Mouse (Mus musculus) midbrain, embryonic 11.5 days (tissue): ENCODE results near the gene Calcoco1. TPM values are rescaled to one million over a fixed set of nuclear protein-coding genes. Genes with fewer than 3 reads are reported as not detected.

Experiments
- ATAC-seq: fragments of 200-750 bp; cut with Nextera tagmentation; 2 replicates; pipeline ENCODE4 v1.8.0; 2017; ENCODE audit warnings: moderate TSS enrichment, moderate library complexity; ENCODE audit not compliant: low FRiP score
- DNase-seq: peaks from one replicate; pipeline ENCODE4 v3.0.0; 2015; ENCODE audit warnings: low spot score; ENCODE audit errors: missing footprints
- H3K27ac ChIP-seq: fragments of 300-500 bp; sonication (generic); 2 replicates; pipeline ENCODE4 v1.5.1; 2014; ENCODE audit warnings: low read depth, low read length
- H3K27me3 ChIP-seq: fragments of 300-500 bp; sonication (generic); 2 replicates; pipeline ENCODE4 v1.6.1; 2014; ENCODE audit warnings: mild to moderate bottlenecking, low read length, moderate library complexity, mixed read lengths; ENCODE audit not compliant: control insufficient read depth, insufficient read depth
- H3K36me3 ChIP-seq: fragments of 300-500 bp; sonication (generic); 2 replicates; pipeline ENCODE4 v1.6.1; 2014; ENCODE audit warnings: mild to moderate bottlenecking, low read length, moderate library complexity, mixed read lengths; ENCODE audit not compliant: control insufficient read depth, insufficient read depth
- H3K4me1 ChIP-seq: fragments of 300-500 bp; sonication (generic); 2 replicates; pipeline ENCODE4 v1.6.1; 2014; ENCODE audit warnings: low read length; ENCODE audit not compliant: control insufficient read depth, insufficient read depth
- H3K4me2 ChIP-seq: fragments of 300-500 bp; sonication (generic); 2 replicates; pipeline ENCODE4 v1.6.1; 2014; ENCODE audit warnings: mild to moderate bottlenecking, moderate library complexity
- H3K4me3 ChIP-seq: fragments of 300-500 bp; sonication (generic); 2 replicates; pipeline ENCODE4 v1.5.1; 2014; ENCODE audit warnings: low read depth, low read length
- H3K9ac ChIP-seq: fragments of 300-500 bp; sonication (generic); 2 replicates; pipeline ENCODE4 v1.6.1; 2014; ENCODE audit warnings: low read length
- H3K9me3 ChIP-seq: fragments of 300-500 bp; sonication (generic); 2 replicates; pipeline ENCODE4 v1.6.1; 2016; ENCODE audit warnings: low read length; ENCODE audit not compliant: control insufficient read depth
- WGBS: fragments of 180-500 bp; shearing (Covaris S2); extraction: QIAGEN DNeasy Blood & Tissue Kit; methylation state at CpG from one replicate; pipeline ENCODE4 v1.1.7; 2014; 5-methylcytosine and 5-hydroxymethylcytosine counted together
- polyA plus RNA-seq: library from polyadenylated mRNA; unstranded; fragments of >200 nt; fragmentation: Nextera tagmentation; extraction: Ambion mirVana; gene quantifications from 2 replicates; pipeline ENCODE4 v1.2.1, GENCODE M21; 2014

The Calcoco1 gene
- polyA plus RNA-seq, 1 experiment from 2014 or later, result 27.5 TPM

GRCm38 (mm10) chr15:102743996-102744395, 22.0 kb upstream of the Calcoco1 start:
- peak overlapping the region; percentile 62 for H3K27ac ChIP-seq
- H3K4me2 ChIP-seq, result peak overlapping the region; percentile 35
- WGBS, result 1% methylated on average over 13 of the region's 14 CpGs
- peaks cover 24% of the 10 kb centered on the region for H3K4me1 ChIP-seq
- peaks cover 67% of the 10 kb centered on the region for H3K27me3 ChIP-seq
- ATAC-seq (peak; percentile 84), DNase-seq (peak; percentile 96)
- no peaks in the 10 kb centered on the region for H3K36me3 ChIP-seq
- H3K9me3 ChIP-seq, result no peaks in the 10 kb centered on the region
- peak overlapping the region; percentile 68 for H3K9ac ChIP-seq
- no peak overlapping the region for H3K4me3 ChIP-seq

- H3K4me1 ChIP-seq, result peaks cover 24% of the 10 kb centered on the region
- peak overlapping the region; percentile 48 for H3K9ac ChIP-seq
- peak overlapping the region; percentile 62 for H3K27ac ChIP-seq
- peaks cover 59% of the 10 kb centered on the region for H3K27me3 ChIP-seq
- WGBS, result 17% methylated on average over 8 of the region's 8 CpGs
- no peaks in the 10 kb centered on the region for H3K36me3 ChIP-seq
- no peak for ATAC-seq
- peak; percentile 89 for DNase-seq
- H3K4me3 ChIP-seq, result no peak overlapping the region
- H3K9me3 ChIP-seq, result no peaks in the 10 kb centered on the region
- H3K4me2 ChIP-seq, result no peak overlapping the region
These were observed 21.2 kb upstream of the Calcoco1 start for GRCm38 (mm10) chr15:102743196-102743595.

GRCm38 (mm10) chr15:102742589-102742988, 20.6 kb upstream of the Calcoco1 start:
- H3K4me2 ChIP-seq, result no peak overlapping the region
- H3K9ac ChIP-seq, result no peak overlapping the region
- DNase-seq (peak; percentile 99), ATAC-seq (0 out of 2 replicates have a peak, but pooled peaks have one; percentile 40)
- H3K27me3 ChIP-seq, result peaks cover 55% of the 10 kb centered on the region
- H3K36me3 ChIP-seq, result no peaks in the 10 kb centered on the region
- no peaks in the 10 kb centered on the region for H3K9me3 ChIP-seq
- H3K4me1 ChIP-seq, result peaks cover 24% of the 10 kb centered on the region
- no peak overlapping the region for H3K27ac ChIP-seq
- H3K4me3 ChIP-seq, result no peak overlapping the region
- WGBS, result under 1% methylated on average over 10 of the region's 10 CpGs

GRCm38 (mm10) chr15:102739520-102740297, 17.7 kb upstream of the Calcoco1 start:
- peak; percentile 96 for DNase-seq

GRCm38 (mm10) chr15:102738434-102738833, 16.5 kb upstream of the Calcoco1 start:
- 64% methylated on average over 2 of the region's 2 CpGs for WGBS
- H3K9ac ChIP-seq, result no peak overlapping the region
- no peak overlapping the region for H3K27ac ChIP-seq
- ATAC-seq (no peak), DNase-seq (no peak)
- H3K4me1 ChIP-seq, result peaks cover 8% of the 10 kb centered on the region
- no peaks in the 10 kb centered on the region for H3K36me3 ChIP-seq
- no peak overlapping the region for H3K4me2 ChIP-seq
- peaks cover 33% of the 10 kb centered on the region for H3K27me3 ChIP-seq
- no peak overlapping the region for H3K4me3 ChIP-seq
- H3K9me3 ChIP-seq, result no peaks in the 10 kb centered on the region

More at GRCm38 (mm10) chr15:102739520-102740297, 17.7 kb upstream of the Calcoco1 start:
- Histone ChIP-seq H3K4me1 (peaks cover 21% of the 10 kb centered on the region), H3K27ac (no peak overlapping the region), H3K9me3 (no peaks in the 10 kb centered on the region), H3K9ac (no peak overlapping the region), H3K27me3 (peaks cover 46% of the 10 kb centered on the region), H3K36me3 (no peaks in the 10 kb centered on the region), H3K4me3 (no peak overlapping the region), H3K4me2 (no peak overlapping the region)
- WGBS, result 31% methylated on average over 15 of the region's 15 CpGs
- ATAC-seq, result no peak; the same call in 1 of the 2 replicates

GRCm38 (mm10) chr15:102737092-102737491, 15.1 kb upstream of the Calcoco1 start:
- no peak for DNase-seq
- Histone ChIP-seq H3K9me3 (no peaks in the 10 kb centered on the region), H3K4me2 (no peak overlapping the region), H3K36me3 (no peaks in the 10 kb centered on the region), H3K4me3 (no peak overlapping the region), H3K4me1 (no peaks in the 10 kb centered on the region), H3K27me3 (peaks cover 36% of the 10 kb centered on the region), H3K9ac (no peak overlapping the region), H3K27ac (no peak overlapping the region)
- ATAC-seq, result no peak
- 90% methylated on average over 19 of the region's 19 CpGs for WGBS

- no peaks in the 10 kb centered on the region for H3K9me3 ChIP-seq
- H3K4me3 ChIP-seq, result 0 out of 2 replicates have a peak overlapping the region, but pooled peaks have one; percentile 9
- DNase-seq (peak; percentile 85), ATAC-seq (peak; percentile 63)
- H3K27ac ChIP-seq, result no peak overlapping the region
- H3K36me3 ChIP-seq, result no peaks in the 10 kb centered on the region
- H3K4me1 ChIP-seq, result no peaks in the 10 kb centered on the region
- H3K27me3 ChIP-seq, result peaks cover 30% of the 10 kb centered on the region
- peak overlapping the region; percentile 36 for H3K4me2 ChIP-seq
- peak overlapping the region; percentile 4; the same call in 1 of the 2 replicates for H3K9ac ChIP-seq
- 14% methylated on average over 29 of the region's 36 CpGs for WGBS
These were observed 14.4 kb upstream of the Calcoco1 start for GRCm38 (mm10) chr15:102736127-102736944.

- DNase-seq (no peak), ATAC-seq (no peak)
- no peak overlapping the region for H3K4me3 ChIP-seq
- no peaks in the 10 kb centered on the region for H3K36me3 ChIP-seq
- H3K4me1 ChIP-seq, result no peaks in the 10 kb centered on the region
- no peak overlapping the region for H3K9ac ChIP-seq
- no peak overlapping the region for H3K4me2 ChIP-seq
- H3K9me3 ChIP-seq, result no peaks in the 10 kb centered on the region
- H3K27me3 ChIP-seq, result peaks cover 24% of the 10 kb centered on the region
- H3K27ac ChIP-seq, result no peak overlapping the region
- 30% methylated on average over 14 of the region's 14 CpGs for WGBS
These were observed 13.1 kb upstream of the Calcoco1 start for GRCm38 (mm10) chr15:102735031-102735430.
